Mouse (Mus musculus) lung, postnatal 0 days (tissue): ENCODE data around the gene Ctdsp2.

Source experiments
- CTCF ChIP-seq: IDR thresholded peaks from 2 replicates; pipeline ENCODE4 v1.5.1; 2016; ENCODE audit warnings: antibody characterized with exemption, mild to moderate bottlenecking
- EP300 ChIP-seq: IDR thresholded peaks from 2 replicates; pipeline ENCODE4 v1.6.1; 2016; ENCODE audit warnings: antibody characterized with exemption, mild to moderate bottlenecking, control low read depth

DNA sequence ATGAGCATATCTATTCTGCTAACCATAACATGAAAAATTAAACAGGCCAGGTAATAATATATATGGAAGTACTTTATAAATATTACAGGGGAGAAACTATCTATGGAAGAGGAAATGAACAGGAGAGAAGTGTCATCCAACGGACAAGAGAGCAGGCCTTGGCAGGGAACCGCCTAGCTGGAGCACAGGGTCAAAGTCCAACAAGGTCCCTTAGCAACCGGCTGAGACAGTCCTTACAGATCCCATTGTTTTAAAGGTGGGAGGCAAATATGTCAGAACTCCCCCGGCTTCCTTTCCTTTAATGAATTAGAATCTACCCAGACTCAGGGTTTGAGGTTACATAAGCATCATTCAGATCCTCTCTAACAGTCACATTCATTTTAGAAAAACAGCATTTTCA is 1.4 kb upstream of the Ctdsp2 start:
- TF ChIP-seq EP300 (no peak), CTCF (no peak)
